Mouse (Mus musculus): ENCODE results near the gene Ccn6. TPM values are rescaled to one million over a fixed set of nuclear protein-coding genes. Genes with fewer than 3 reads are reported as not detected.
A peak's percentile ranks its signal among the peaks of the same experiment; 100 is the strongest.

Gene Ccn6
- polyA plus RNA-seq, 1 experiment from 2014 or later, result not detected

DNA sequence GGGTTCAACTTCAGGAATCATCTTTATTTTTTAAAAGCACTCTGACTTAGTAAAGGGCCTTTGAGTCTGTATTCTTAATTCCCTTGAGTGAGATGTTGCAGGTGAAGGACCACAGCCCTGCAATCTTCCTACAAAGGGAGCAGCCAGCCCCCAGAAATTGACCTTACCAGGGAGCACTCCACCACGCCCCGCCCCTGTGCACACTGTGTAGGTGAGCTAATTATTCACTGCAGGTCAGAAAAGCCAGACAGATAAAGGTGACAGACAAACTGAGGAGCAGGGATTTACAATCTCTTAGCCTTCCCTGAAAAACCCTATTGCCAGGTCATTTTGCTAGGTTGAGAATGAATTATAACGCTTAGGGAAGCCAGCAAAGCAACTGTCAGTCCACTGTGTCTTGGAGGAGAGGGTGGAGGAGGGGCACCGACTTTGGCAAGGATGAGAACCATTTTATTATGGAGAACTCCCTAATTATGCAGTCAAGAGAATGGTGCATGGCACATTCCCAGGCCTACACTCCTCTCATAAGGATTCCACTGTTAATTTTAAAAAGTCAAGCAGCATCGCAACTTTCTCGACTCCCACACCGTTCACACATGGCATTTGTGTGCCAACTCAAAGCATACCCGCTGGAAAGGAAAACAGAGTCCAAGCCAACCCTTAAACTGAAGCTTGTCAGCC lies 21.4 kb upstream of the Ccn6 start:
- H3K9me3 ChIP-seq (replicated peaks; ENCODE audit: control insufficient read depth, low read length), result no peaks in the 10 kb centered on the region
- H3K4me2 ChIP-seq (ENCODE audit: low read depth, low read length), result no peak overlapping the region
- H3K4me1 ChIP-seq (ENCODE audit: control insufficient read depth, low read depth, low read length), result no peaks in the 10 kb centered on the region
- H3K36me3 ChIP-seq (ENCODE audit: control insufficient read depth, insufficient read depth), result no peaks in the 10 kb centered on the region
- H3K9ac ChIP-seq (ENCODE audit: low read depth, low read length), result no peak overlapping the region
- no peak overlapping the region for H3K27ac ChIP-seq (ENCODE audit: low read length)
- H3K4me3 ChIP-seq (ENCODE audit: low read depth, low read length), result no peak overlapping the region
- H3K27me3 ChIP-seq (ENCODE audit: control insufficient read depth, insufficient read depth, low read depth, low read length), result no peaks in the 10 kb centered on the region
- peak; percentile 68 for ATAC-seq (ENCODE audit: low read depth)
- whole genome bisulfite sequencing (ENCODE audit: insufficient replicate concordance), result 72% methylated on average over 8 of the region's 8 CpGs

GRCm38 (mm10) chr10:39176981-39177380 lies 13.4 kb upstream of the Ccn6 start:
- ATAC-seq (ENCODE audit: low read depth), result no peak
- Histone ChIP-seq H3K4me1 (ENCODE audit: control insufficient read depth, low read depth, low read length) (peaks cover 11% of the 10 kb centered on the region), H3K4me3 (ENCODE audit: low read depth, low read length) (no peak overlapping the region), H3K4me2 (ENCODE audit: low read depth, low read length) (no peak overlapping the region), H3K9ac (ENCODE audit: low read depth, low read length) (no peak overlapping the region), H3K9me3 (replicated peaks; ENCODE audit: control insufficient read depth, low read length) (no peaks in the 10 kb centered on the region), H3K27ac (ENCODE audit: low read length) (no peak overlapping the region), H3K36me3 (ENCODE audit: control insufficient read depth, insufficient read depth) (no peaks in the 10 kb centered on the region), H3K27me3 (ENCODE audit: control insufficient read depth, insufficient read depth, low read depth, low read length) (no peaks in the 10 kb centered on the region)
- 47% methylated on average over 5 of the region's 5 CpGs for WGBS (ENCODE audit: insufficient replicate concordance)

DNA sequence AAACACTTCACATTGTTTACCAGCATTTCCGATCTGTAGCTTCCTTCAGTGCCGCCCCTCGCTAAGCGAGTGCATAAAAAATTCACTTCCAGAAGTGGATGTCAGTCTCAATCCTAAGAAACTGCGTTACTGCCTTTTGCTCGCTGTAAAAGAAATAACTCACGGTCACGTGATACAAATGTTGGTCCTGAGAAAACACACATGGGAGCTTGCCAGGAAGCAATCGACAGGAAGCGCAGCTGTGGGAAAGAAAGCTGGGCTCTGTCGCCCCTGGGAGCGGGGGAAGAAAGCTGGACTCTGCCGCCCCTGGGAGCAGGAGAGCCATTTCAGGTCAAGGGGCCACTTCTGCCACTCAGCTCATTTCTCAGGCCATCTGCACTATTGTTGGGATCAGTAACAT lies 9.5 kb upstream of the Ccn6 start:
- 12% methylated on average over 13 of the region's 13 CpGs for WGBS (ENCODE audit: insufficient replicate concordance)
- H3K4me2 ChIP-seq (ENCODE audit: low read depth, low read length), result peak overlapping the region; percentile 11; the same call in 1 of the 2 replicates
- H3K27ac ChIP-seq (ENCODE audit: low read length), result no peak overlapping the region
- H3K36me3 ChIP-seq (ENCODE audit: control insufficient read depth, insufficient read depth), result no peaks in the 10 kb centered on the region
- ATAC-seq (ENCODE audit: low read depth), result no peak
- H3K4me3 ChIP-seq (ENCODE audit: low read depth, low read length), result 0 out of 2 replicates have a peak overlapping the region, but pooled peaks have one; percentile 4
- no peak overlapping the region for H3K9ac ChIP-seq (ENCODE audit: low read depth, low read length)
- H3K4me1 ChIP-seq (ENCODE audit: control insufficient read depth, low read depth, low read length), result peaks cover 18% of the 10 kb centered on the region
- H3K9me3 ChIP-seq (replicated peaks; ENCODE audit: control insufficient read depth, low read length), result no peaks in the 10 kb centered on the region
- no peaks in the 10 kb centered on the region; the same call in 1 of the 2 replicates for H3K27me3 ChIP-seq (ENCODE audit: control insufficient read depth, insufficient read depth, low read depth, low read length)

DNA sequence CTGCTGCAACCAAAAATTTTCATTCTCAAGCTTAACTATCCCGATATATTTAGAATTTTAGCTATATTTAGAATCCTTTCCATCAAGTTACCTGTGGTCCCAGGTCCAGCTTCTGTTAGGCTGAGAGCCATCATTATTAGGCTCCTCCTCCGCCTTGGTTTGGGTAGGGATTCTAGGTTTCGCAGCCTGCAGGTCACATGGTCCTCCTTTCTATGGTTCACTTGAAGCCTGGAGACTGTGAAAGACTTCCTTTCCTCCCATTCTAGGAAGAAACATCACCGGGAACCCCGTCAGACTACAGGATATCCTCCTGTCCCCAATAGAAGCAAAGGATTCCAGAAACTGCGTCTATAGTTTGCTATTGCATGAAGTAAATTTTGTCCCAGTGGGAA lies 8.9 kb upstream of the Ccn6 start:
- ATAC-seq (ENCODE audit: low read depth), result no peak
- H3K4me2 ChIP-seq (ENCODE audit: low read depth, low read length), result 0 out of 2 replicates have a peak overlapping the region, but pooled peaks have one; percentile 11
- no peaks in the 10 kb centered on the region; the same call in 1 of the 2 replicates for H3K27me3 ChIP-seq (ENCODE audit: control insufficient read depth, insufficient read depth, low read depth, low read length)
- 49% methylated on average over 6 of the region's 6 CpGs for WGBS (ENCODE audit: insufficient replicate concordance)
- H3K9me3 ChIP-seq (replicated peaks; ENCODE audit: control insufficient read depth, low read length), result no peaks in the 10 kb centered on the region
- H3K4me3 ChIP-seq (ENCODE audit: low read depth, low read length), result no peak overlapping the region
- H3K9ac ChIP-seq (ENCODE audit: low read depth, low read length), result no peak overlapping the region
- no peak overlapping the region for H3K27ac ChIP-seq (ENCODE audit: low read length)
- H3K4me1 ChIP-seq (ENCODE audit: control insufficient read depth, low read depth, low read length), result peaks cover 18% of the 10 kb centered on the region
- no peaks in the 10 kb centered on the region for H3K36me3 ChIP-seq (ENCODE audit: control insufficient read depth, insufficient read depth)

DNA sequence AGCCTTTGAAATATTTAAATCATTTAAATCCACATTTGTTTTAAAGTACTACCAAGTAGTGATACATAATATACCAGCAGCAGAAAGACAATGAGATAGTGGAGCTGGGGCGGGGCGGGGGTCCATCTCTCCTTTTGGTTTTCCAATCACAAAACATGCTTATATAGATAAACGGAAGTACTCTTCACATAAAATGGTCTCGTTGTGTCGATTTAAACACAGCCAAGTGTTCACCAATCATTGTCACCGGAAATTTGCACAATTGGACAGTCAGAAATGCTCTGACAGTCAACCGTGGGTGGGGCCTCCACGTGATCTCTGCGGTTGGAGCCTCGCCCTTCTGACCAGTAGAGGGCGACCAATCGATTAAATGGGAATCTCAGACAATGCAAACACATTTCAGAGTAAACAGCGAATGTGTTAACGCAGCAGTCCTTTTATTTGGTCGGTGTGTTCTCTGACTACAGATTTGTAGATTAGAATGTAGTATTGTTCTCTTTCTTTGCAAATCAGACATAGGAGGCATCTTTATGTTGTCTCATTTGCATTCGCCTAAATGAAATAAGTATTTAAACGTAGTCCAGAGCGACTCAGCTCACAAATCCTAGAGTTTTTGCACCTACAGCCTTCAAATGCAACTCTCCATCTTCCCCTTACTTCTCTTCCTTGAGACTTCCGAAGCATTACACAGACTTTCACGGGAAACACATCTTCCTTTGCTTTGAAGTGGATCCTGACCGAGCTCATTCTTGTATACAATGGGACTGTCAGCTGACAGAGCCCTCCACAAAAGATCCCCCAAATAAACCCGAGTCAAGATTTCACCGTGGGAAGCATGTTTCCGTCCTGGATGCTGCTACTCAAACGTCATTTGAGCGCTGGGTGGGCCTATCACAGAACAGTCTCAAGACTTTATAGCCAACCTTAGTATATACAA lies 8.3 kb upstream of the Ccn6 start:
- no peaks in the 10 kb centered on the region for H3K9me3 ChIP-seq (replicated peaks; ENCODE audit: control insufficient read depth, low read length)
- peak; percentile 75 for ATAC-seq (ENCODE audit: low read depth)
- H3K4me3 ChIP-seq (ENCODE audit: low read depth, low read length), result peak overlapping the region; percentile 61
- H3K27me3 ChIP-seq (ENCODE audit: control insufficient read depth, insufficient read depth, low read depth, low read length), result no peaks in the 10 kb centered on the region; the same call in 1 of the 2 replicates
- peak overlapping the region; percentile 31; the same call in 1 of the 2 replicates for H3K9ac ChIP-seq (ENCODE audit: low read depth, low read length)
- H3K27ac ChIP-seq (ENCODE audit: low read length), result peak overlapping the region; percentile 50
- peaks cover 18% of the 10 kb centered on the region for H3K4me1 ChIP-seq (ENCODE audit: control insufficient read depth, low read depth, low read length)
- WGBS (ENCODE audit: insufficient replicate concordance), result 16% methylated on average over 26 of the region's 26 CpGs
- H3K36me3 ChIP-seq (ENCODE audit: control insufficient read depth, insufficient read depth), result no peaks in the 10 kb centered on the region
- peak overlapping the region; percentile 79 for H3K4me2 ChIP-seq (ENCODE audit: low read depth, low read length)

GRCm38 (mm10) chr10:39171134-39171533 lies 7.5 kb upstream of the Ccn6 start:
- no peaks in the 10 kb centered on the region; the same call in 1 of the 2 replicates for H3K27me3 ChIP-seq (ENCODE audit: control insufficient read depth, insufficient read depth, low read depth, low read length)
- peak overlapping the region; percentile 61 for H3K4me3 ChIP-seq (ENCODE audit: low read depth, low read length)
- WGBS (ENCODE audit: insufficient replicate concordance), result under 1% methylated on average over 19 of the region's 19 CpGs
- H3K9ac ChIP-seq (ENCODE audit: low read depth, low read length), result peak overlapping the region; percentile 31; the same call in 1 of the 2 replicates
- H3K27ac ChIP-seq (ENCODE audit: low read length), result peak overlapping the region; percentile 50
- H3K36me3 ChIP-seq (ENCODE audit: control insufficient read depth, insufficient read depth), result no peaks in the 10 kb centered on the region
- H3K4me2 ChIP-seq (ENCODE audit: low read depth, low read length), result peak overlapping the region; percentile 79
- peaks cover 18% of the 10 kb centered on the region for H3K4me1 ChIP-seq (ENCODE audit: control insufficient read depth, low read depth, low read length)
- H3K9me3 ChIP-seq (replicated peaks; ENCODE audit: control insufficient read depth, low read length), result no peaks in the 10 kb centered on the region
- ATAC-seq (ENCODE audit: low read depth), result peak; percentile 77

DNA sequence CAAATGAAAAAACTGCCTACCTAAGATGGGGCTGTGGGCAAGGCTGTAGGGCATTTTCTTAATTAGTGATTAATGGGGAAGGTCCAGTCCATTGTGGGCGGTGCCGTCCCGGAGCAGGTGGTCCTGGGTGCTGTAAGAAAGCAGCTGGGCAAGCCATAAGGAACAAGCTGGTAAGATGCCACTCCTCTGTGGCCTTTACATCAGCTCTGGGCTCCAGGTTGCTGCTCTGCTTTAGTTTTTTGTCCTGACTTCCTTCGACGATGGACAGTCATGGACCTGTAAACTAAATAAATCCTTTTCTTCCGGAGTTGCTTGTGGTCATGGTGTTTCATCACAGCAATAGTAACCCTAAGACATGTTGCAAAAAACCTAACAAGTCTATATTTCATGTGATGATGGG lies 7.1 kb upstream of the Ccn6 start:
- peak overlapping the region; percentile 79 for H3K4me2 ChIP-seq (ENCODE audit: low read depth, low read length)
- H3K36me3 ChIP-seq (ENCODE audit: control insufficient read depth, insufficient read depth), result no peaks in the 10 kb centered on the region
- no peak for ATAC-seq (ENCODE audit: low read depth)
- H3K9me3 ChIP-seq (replicated peaks; ENCODE audit: control insufficient read depth, low read length), result no peaks in the 10 kb centered on the region
- H3K4me3 ChIP-seq (ENCODE audit: low read depth, low read length), result no peak overlapping the region
- H3K27ac ChIP-seq (ENCODE audit: low read length), result no peak overlapping the region
- H3K9ac ChIP-seq (ENCODE audit: low read depth, low read length), result no peak overlapping the region
- no peaks in the 10 kb centered on the region; the same call in 1 of the 2 replicates for H3K27me3 ChIP-seq (ENCODE audit: control insufficient read depth, insufficient read depth, low read depth, low read length)
- 6% methylated on average over 6 of the region's 6 CpGs for WGBS (ENCODE audit: insufficient replicate concordance)
- H3K4me1 ChIP-seq (ENCODE audit: control insufficient read depth, low read depth, low read length), result peaks cover 18% of the 10 kb centered on the region

GRCm38 (mm10) chr10:39170181-39170580 lies 6.6 kb upstream of the Ccn6 start:
- no peak overlapping the region for H3K4me2 ChIP-seq (ENCODE audit: low read depth, low read length)

More at GRCm38 (mm10) chr10:39170181-39170580, 6.6 kb upstream of the Ccn6 start:
- no peak overlapping the region for H3K27ac ChIP-seq (ENCODE audit: low read length)
- H3K27me3 ChIP-seq (ENCODE audit: control insufficient read depth, insufficient read depth, low read depth, low read length), result no peaks in the 10 kb centered on the region; the same call in 1 of the 2 replicates
- H3K9me3 ChIP-seq (replicated peaks; ENCODE audit: control insufficient read depth, low read length), result no peaks in the 10 kb centered on the region
- no peak overlapping the region for H3K9ac ChIP-seq (ENCODE audit: low read depth, low read length)
- no peaks in the 10 kb centered on the region for H3K36me3 ChIP-seq (ENCODE audit: control insufficient read depth, insufficient read depth)
- peaks cover 18% of the 10 kb centered on the region for H3K4me1 ChIP-seq (ENCODE audit: control insufficient read depth, low read depth, low read length)
- no peak for ATAC-seq (ENCODE audit: low read depth)
- no peak overlapping the region for H3K4me3 ChIP-seq (ENCODE audit: low read depth, low read length)
- 11% methylated on average over 8 of the region's 8 CpGs for WGBS (ENCODE audit: insufficient replicate concordance)
